Mouse (Mus musculus): ENCODE measurements around the gene Trim44.

- TF ChIP-seq CEBPB (IDR thresholded peaks at IDR 0.05; ENCODE audit: insufficient read depth, poor library complexity, severe bottlenecking) (no peak), POLR2A (IDR thresholded peaks at IDR 0.05; ENCODE audit: insufficient read length, low read depth) (no peak), TCF12 (IDR thresholded peaks at IDR 0.05; ENCODE audit: insufficient read depth, poor library complexity, severe bottlenecking) (no peak), SRF (IDR thresholded peaks at IDR 0.05; ENCODE audit: control insufficient read depth, insufficient read length, low read depth) (no peak)
Measured at GRCm38 (mm10) chr2:102312903-102313302, 94.7 kb downstream of the Trim44 start.
